Mouse (Mus musculus) midbrain, embryonic 12.5 days (tissue): ENCODE results near the gene Gak. TPM values are rescaled to one million over a fixed set of nuclear protein-coding genes. Genes with fewer than 3 reads are reported as not detected.
"Not testable (repeated sequence)": the region's sequence is repeated elsewhere in the genome, so short reads cannot be mapped to it uniquely, and the experiment has no call there.

Experiments used
- ATAC-seq: fragments of 200-750 bp; cut with Nextera tagmentation; 2 replicates; pipeline ENCODE4 v1.8.0; 2017; ENCODE audit warnings: low read depth, moderate TSS enrichment, moderate library complexity; ENCODE audit not compliant: low FRiP score
- H3K27ac ChIP-seq: fragments of 300-500 bp; sonication (generic); replicated peaks from 2 replicates; pipeline ENCODE4 v1.5.1; 2016; ENCODE audit warnings: mild to moderate bottlenecking
- H3K27me3 ChIP-seq: fragments of 300-500 bp; sonication (generic); 2 replicates; pipeline ENCODE4 v1.6.1; 2016; ENCODE audit warnings: mild to moderate bottlenecking
- H3K36me3 ChIP-seq: fragments of 300-500 bp; sonication (generic); 2 replicates; pipeline ENCODE4 v1.6.1; 2016
- H3K4me1 ChIP-seq: fragments of 300-500 bp; sonication (generic); 2 replicates; pipeline ENCODE4 v1.6.1; 2016
- H3K4me2 ChIP-seq: fragments of 300-500 bp; sonication (generic); replicated peaks from 2 replicates; pipeline ENCODE4 v1.6.1; 2016; ENCODE audit warnings: mild to moderate bottlenecking, moderate library complexity
- H3K4me3 ChIP-seq: fragments of 300-500 bp; sonication (generic); 2 replicates; pipeline ENCODE4 v1.5.1; 2016; ENCODE audit warnings: mild to moderate bottlenecking
- H3K9ac ChIP-seq: fragments of 300-500 bp; sonication (generic); replicated peaks from 2 replicates; pipeline ENCODE4 v1.6.1; 2016; ENCODE audit warnings: mild to moderate bottlenecking, moderate library complexity
- H3K9me3 ChIP-seq: fragments of 300-500 bp; sonication (generic); 2 replicates; pipeline ENCODE4 v1.6.1; 2016; ENCODE audit warnings: mild to moderate bottlenecking
- WGBS: fragments of 180-500 bp; shearing (Covaris S2); methylation state at CpG from one replicate; pipeline ENCODE4 v1.1.7; 2016; 5-methylcytosine and 5-hydroxymethylcytosine counted together
- polyA plus RNA-seq: library from polyadenylated mRNA; unstranded; fragments of >200 nt; fragmentation: Nextera tagmentation; extraction: Ambion mirVana; gene quantifications from 2 replicates; pipeline ENCODE4 v1.2.1, GENCODE M21; 2016

The Gak gene
- polyA plus RNA-seq, 1 experiment from 2014 or later: 60.5 TPM

GRCm38 (mm10) chr5:108653341-108653740 lies 23.8 kb upstream of the Gak start:
- Histone ChIP-seq H3K27me3 (no peaks in the 10 kb centered on the region), H3K27ac (no peak overlapping the region), H3K4me1 (peaks cover 2% of the 10 kb centered on the region; the same call in 1 of the 2 replicates), H3K4me2 (no peak overlapping the region), H3K36me3 (peaks cover 84% of the 10 kb centered on the region), H3K9me3 (no peaks in the 10 kb centered on the region), H3K9ac (no peak overlapping the region), H3K4me3 (no peak overlapping the region)
- no peak for ATAC-seq
- whole genome bisulfite sequencing: 82% methylated on average over 6 of the region's 6 CpGs

GRCm38 (mm10) chr5:108651823-108652222 lies 22.3 kb upstream of the Gak start:
- 68% methylated on average over 1 of the region's 1 CpGs for WGBS
- H3K27me3 ChIP-seq: no peaks in the 10 kb centered on the region
- H3K4me1 ChIP-seq: no peaks in the 10 kb centered on the region
- no peak overlapping the region for H3K4me2 ChIP-seq
- H3K27ac ChIP-seq: no peak overlapping the region
- no peak overlapping the region for H3K9ac ChIP-seq
- H3K36me3 ChIP-seq: peaks cover 78% of the 10 kb centered on the region
- H3K4me3 ChIP-seq: no peak overlapping the region
- no peaks in the 10 kb centered on the region for H3K9me3 ChIP-seq
- peak; percentile 43; the same call in 1 of the 2 replicates for ATAC-seq

- Histone ChIP-seq H3K4me2 (no peak overlapping the region), H3K27ac (no peak overlapping the region), H3K36me3 (peaks cover 76% of the 10 kb centered on the region), H3K4me1 (no peaks in the 10 kb centered on the region), H3K4me3 (no peak overlapping the region), H3K9me3 (no peaks in the 10 kb centered on the region), H3K9ac (no peak overlapping the region), H3K27me3 (no peaks in the 10 kb centered on the region)
- no peak for ATAC-seq
- 82% methylated on average over 5 of the region's 5 CpGs for WGBS
Measured at GRCm38 (mm10) chr5:108651136-108651720, 21.7 kb upstream of the Gak start.

- peaks cover 76% of the 10 kb centered on the region for H3K36me3 ChIP-seq
- H3K27me3 ChIP-seq: no peaks in the 10 kb centered on the region
- WGBS: 89% methylated on average over 7 of the region's 7 CpGs
- no peak overlapping the region for H3K9ac ChIP-seq
- H3K4me2 ChIP-seq: no peak overlapping the region
- no peak for ATAC-seq
- H3K27ac ChIP-seq: no peak overlapping the region
- no peak overlapping the region for H3K4me3 ChIP-seq
- no peaks in the 10 kb centered on the region for H3K4me1 ChIP-seq
- no peaks in the 10 kb centered on the region for H3K9me3 ChIP-seq
Measured at GRCm38 (mm10) chr5:108650341-108650740, 20.8 kb upstream of the Gak start.

- H3K36me3 ChIP-seq: peaks cover 69% of the 10 kb centered on the region
- no peak for ATAC-seq
- WGBS: 89% methylated on average over 11 of the region's 11 CpGs
Measured at GRCm38 (mm10) chr5:108648937-108649576, 19.5 kb upstream of the Gak start.

GRCm38 (mm10) chr5:108647820-108648465 lies 18.4 kb upstream of the Gak start:
- H3K9ac ChIP-seq: no peak overlapping the region
- no peak overlapping the region for H3K4me3 ChIP-seq
- peaks cover 68% of the 10 kb centered on the region for H3K36me3 ChIP-seq
- H3K4me2 ChIP-seq: no peak overlapping the region
- H3K27me3 ChIP-seq: no peaks in the 10 kb centered on the region
- WGBS: 92% methylated on average over 2 of the region's 2 CpGs
- no peaks in the 10 kb centered on the region for H3K9me3 ChIP-seq
- H3K4me1 ChIP-seq: no peaks in the 10 kb centered on the region
- H3K27ac ChIP-seq: no peak overlapping the region
- ATAC-seq: no peak

More at GRCm38 (mm10) chr5:108648937-108649576, 19.5 kb upstream of the Gak start:
- Histone ChIP-seq H3K9me3 (no peaks in the 10 kb centered on the region), H3K4me2 (no peak overlapping the region), H3K27ac (no peak overlapping the region), H3K4me1 (no peaks in the 10 kb centered on the region), H3K9ac (no peak overlapping the region), H3K4me3 (no peak overlapping the region), H3K27me3 (no peaks in the 10 kb centered on the region)

- peaks cover 62% of the 10 kb centered on the region for H3K36me3 ChIP-seq
- H3K27me3 ChIP-seq: no peaks in the 10 kb centered on the region
- no peak for ATAC-seq
- no peak overlapping the region for H3K9ac ChIP-seq
- no peaks in the 10 kb centered on the region for H3K9me3 ChIP-seq
- no peak overlapping the region for H3K4me3 ChIP-seq
- H3K4me1 ChIP-seq: no peaks in the 10 kb centered on the region
- H3K4me2 ChIP-seq: no peak overlapping the region
- H3K27ac ChIP-seq: no peak overlapping the region
- WGBS: 95% methylated on average over 2 of the region's 2 CpGs
Measured at GRCm38 (mm10) chr5:108647311-108647710, 17.8 kb upstream of the Gak start.

- Histone ChIP-seq H3K9ac (no peak overlapping the region), H3K27me3 (no peaks in the 10 kb centered on the region), H3K36me3 (peaks cover 59% of the 10 kb centered on the region), H3K9me3 (no peaks in the 10 kb centered on the region), H3K4me3 (no peak overlapping the region), H3K27ac (no peak overlapping the region), H3K4me1 (no peaks in the 10 kb centered on the region), H3K4me2 (no peak overlapping the region)
- WGBS: 95% methylated on average over 3 of the region's 3 CpGs
- no peak for ATAC-seq
Measured at GRCm38 (mm10) chr5:108646343-108646660, 16.7 kb upstream of the Gak start.

GRCm38 (mm10) chr5:108645651-108646342 lies 16.2 kb upstream of the Gak start:
- Histone ChIP-seq H3K4me2 (no peak overlapping the region), H3K36me3 (peaks cover 59% of the 10 kb centered on the region), H3K4me1 (no peaks in the 10 kb centered on the region), H3K9ac (no peak overlapping the region), H3K4me3 (no peak overlapping the region), H3K27ac (no peak overlapping the region), H3K9me3 (no peaks in the 10 kb centered on the region), H3K27me3 (no peaks in the 10 kb centered on the region)
- ATAC-seq: no peak
- 95% methylated on average over 9 of the region's 9 CpGs for WGBS

- Histone ChIP-seq H3K9ac (no peak overlapping the region), H3K27ac (no peak overlapping the region), H3K4me3 (no peak overlapping the region), H3K27me3 (no peaks in the 10 kb centered on the region), H3K9me3 (no peaks in the 10 kb centered on the region), H3K4me2 (no peak overlapping the region), H3K4me1 (no peaks in the 10 kb centered on the region), H3K36me3 (peaks cover 39% of the 10 kb centered on the region)
- WGBS: 81% methylated on average over 2 of the region's 2 CpGs
- no peak for ATAC-seq
Measured at GRCm38 (mm10) chr5:108643674-108644073, 14.1 kb upstream of the Gak start.

- no peak overlapping the region for H3K9ac ChIP-seq
- WGBS: 81% methylated on average over 4 of the region's 4 CpGs
- no peaks in the 10 kb centered on the region for H3K9me3 ChIP-seq
- no peaks in the 10 kb centered on the region; the same call in 1 of the 2 replicates for H3K36me3 ChIP-seq
- H3K27ac ChIP-seq: no peak overlapping the region
- ATAC-seq: no peak
- no peak overlapping the region for H3K4me2 ChIP-seq
- no peaks in the 10 kb centered on the region for H3K4me1 ChIP-seq
- H3K27me3 ChIP-seq: no peaks in the 10 kb centered on the region
- no peak overlapping the region for H3K4me3 ChIP-seq
Measured at GRCm38 (mm10) chr5:108636172-108636571, 6.6 kb upstream of the Gak start.

GRCm38 (mm10) chr5:108634088-108634487 lies 4.5 kb upstream of the Gak start:
- H3K27ac ChIP-seq, ATAC-seq, H3K4me1 ChIP-seq, H3K36me3 ChIP-seq, H3K4me2 ChIP-seq, H3K4me3 ChIP-seq, H3K9ac ChIP-seq, H3K9me3 ChIP-seq, H3K27me3 ChIP-seq: not testable (repeated sequence)
- WGBS: 69% methylated on average over 3 of the region's 3 CpGs
